Mouse (Mus musculus) heart, embryonic 10.5 days (tissue): Measurements from ENCODE around the gene Tnfsf15. TPM values are rescaled to one million over a fixed set of nuclear protein-coding genes. Genes with fewer than 3 reads are reported as not detected.

ENCODE experiments used
- DNase-seq: peaks from one replicate; pipeline ENCODE4 v3.0.0-alpha.2; 2017; ENCODE audit warnings: low spot score
- H3K27ac ChIP-seq: fragments of 300-500 bp; sonication (generic); 2 replicates; pipeline ENCODE4 v1.5.1; 2016; ENCODE audit warnings: mild to moderate bottlenecking
- H3K27me3 ChIP-seq: fragments of 300-500 bp; sonication (generic); 2 replicates; pipeline ENCODE4 v1.6.1; 2016; ENCODE audit warnings: mild to moderate bottlenecking; ENCODE audit not compliant: poor library complexity, insufficient read depth, severe bottlenecking
- H3K36me3 ChIP-seq: fragments of 300-500 bp; sonication (generic); 2 replicates; pipeline ENCODE4 v1.6.1; 2016; ENCODE audit warnings: mild to moderate bottlenecking, moderate library complexity
- H3K4me1 ChIP-seq: fragments of 300-500 bp; sonication (generic); 2 replicates; pipeline ENCODE4 v1.6.1; 2016; ENCODE audit warnings: mild to moderate bottlenecking
- H3K4me3 ChIP-seq: fragments of 300-500 bp; sonication (generic); 2 replicates; pipeline ENCODE4 v1.5.1; 2016; ENCODE audit warnings: mild to moderate bottlenecking, moderate library complexity
- H3K9me3 ChIP-seq: fragments of 300-500 bp; sonication (generic); 2 replicates; pipeline ENCODE4 v1.6.1; 2016; ENCODE audit warnings: mild to moderate bottlenecking, moderate library complexity
- WGBS: fragments of 180-500 bp; shearing (Covaris S2); methylation state at CpG from one replicate; pipeline ENCODE4 v1.1.7; 2016; 5-methylcytosine and 5-hydroxymethylcytosine counted together
- polyA plus RNA-seq: library from polyadenylated mRNA; unstranded; fragments of >200 nt; fragmentation: Nextera tagmentation; extraction: Ambion mirVana; gene quantifications from 2 replicates; pipeline ENCODE4 v1.2.1, GENCODE M21; 2016

The Tnfsf15 gene
- polyA plus RNA-seq, 1 experiment from 2014 or later: 0.19 TPM

GRCm38 (mm10) chr4:63756072-63756471 lies 11.2 kb upstream of the Tnfsf15 start:
- Histone ChIP-seq H3K4me1 (peaks cover 14% of the 10 kb centered on the region), H3K36me3 (no peaks in the 10 kb centered on the region), H3K9me3 (no peaks in the 10 kb centered on the region), H3K27me3 (no peaks in the 10 kb centered on the region), H3K27ac (no peak overlapping the region), H3K4me3 (no peak overlapping the region)
- WGBS: 48% methylated on average over 2 of the region's 2 CpGs
- DNase-seq: no peak

GRCm38 (mm10) chr4:63754467-63755020 lies 9.6 kb upstream of the Tnfsf15 start:
- H3K27me3 ChIP-seq: peaks cover 10% of the 10 kb centered on the region; the same call in 1 of the 2 replicates
- no peak overlapping the region for H3K27ac ChIP-seq
- 79% methylated on average over 9 of the region's 9 CpGs for WGBS
- no peaks in the 10 kb centered on the region for H3K36me3 ChIP-seq
- no peak overlapping the region for H3K4me3 ChIP-seq
- no peaks in the 10 kb centered on the region for H3K9me3 ChIP-seq
- peak; percentile 65 for DNase-seq
- peaks cover 14% of the 10 kb centered on the region for H3K4me1 ChIP-seq

- DNase-seq: peak; percentile 64
- Histone ChIP-seq H3K9me3 (no peaks in the 10 kb centered on the region), H3K27ac (no peak overlapping the region), H3K36me3 (no peaks in the 10 kb centered on the region), H3K27me3 (peaks cover 11% of the 10 kb centered on the region; the same call in 1 of the 2 replicates), H3K4me3 (no peak overlapping the region), H3K4me1 (peaks cover 14% of the 10 kb centered on the region)
- WGBS: 66% methylated on average over 2 of the region's 2 CpGs
These were observed 8.9 kb upstream of the Tnfsf15 start for GRCm38 (mm10) chr4:63753855-63754254.

- WGBS: 39% methylated on average over 16 of the region's 16 CpGs
- peaks cover 14% of the 10 kb centered on the region; the same call in 1 of the 2 replicates for H3K27me3 ChIP-seq
- H3K27ac ChIP-seq: 0 out of 2 replicates have a peak overlapping the region, but pooled peaks have one; percentile 4
- H3K4me1 ChIP-seq: peaks cover 14% of the 10 kb centered on the region
- no peaks in the 10 kb centered on the region for H3K9me3 ChIP-seq
- H3K4me3 ChIP-seq: no peak overlapping the region
- peak; percentile 85 for DNase-seq
- no peaks in the 10 kb centered on the region for H3K36me3 ChIP-seq
These were observed 8.0 kb upstream of the Tnfsf15 start for GRCm38 (mm10) chr4:63752687-63753523.

GRCm38 (mm10) chr4:63748061-63748730 lies 3.3 kb upstream of the Tnfsf15 start:
- 68% methylated on average over 3 of the region's 3 CpGs for WGBS
- DNase-seq: peak; percentile 22
- no peak overlapping the region for H3K4me3 ChIP-seq
- peaks cover 23% of the 10 kb centered on the region; the same call in 1 of the 2 replicates for H3K27me3 ChIP-seq
- H3K9me3 ChIP-seq: no peaks in the 10 kb centered on the region
- H3K36me3 ChIP-seq: no peaks in the 10 kb centered on the region
- peaks cover 17% of the 10 kb centered on the region for H3K4me1 ChIP-seq
- no peak overlapping the region for H3K27ac ChIP-seq

GRCm38 (mm10) chr4:63745271-63745670 lies 358 bp upstream of the Tnfsf15 start:
- Histone ChIP-seq H3K9me3 (no peaks in the 10 kb centered on the region), H3K27ac (no peak overlapping the region), H3K4me1 (peaks cover 10% of the 10 kb centered on the region), H3K36me3 (no peaks in the 10 kb centered on the region), H3K4me3 (no peak overlapping the region), H3K27me3 (peaks cover 26% of the 10 kb centered on the region; the same call in 1 of the 2 replicates)
- 40% methylated on average over 6 of the region's 6 CpGs for WGBS
- DNase-seq: no peak

GRCm38 (mm10) chr4:63743660-63744059 lies 1.3 kb downstream of the Tnfsf15 start:
- H3K36me3 ChIP-seq: no peaks in the 10 kb centered on the region
- no peak overlapping the region for H3K4me3 ChIP-seq
- no peaks in the 10 kb centered on the region for H3K9me3 ChIP-seq
- peaks cover 10% of the 10 kb centered on the region for H3K4me1 ChIP-seq
- no peak for DNase-seq
- WGBS: 66% methylated on average over 1 of the region's 1 CpGs
- H3K27ac ChIP-seq: no peak overlapping the region
- H3K27me3 ChIP-seq: peaks cover 18% of the 10 kb centered on the region; the same call in 1 of the 2 replicates

GRCm38 (mm10) chr4:63742763-63743371 lies 2.0 kb downstream of the Tnfsf15 start:
- no peaks in the 10 kb centered on the region for H3K9me3 ChIP-seq
- no peak overlapping the region for H3K4me3 ChIP-seq
- H3K27ac ChIP-seq: no peak overlapping the region
- H3K4me1 ChIP-seq: peaks cover 10% of the 10 kb centered on the region
- H3K27me3 ChIP-seq: 0 out of 2 replicates have a peak, but pooled peaks cover 15% of the 10 kb centered on the region
- H3K36me3 ChIP-seq: no peaks in the 10 kb centered on the region
- WGBS: 84% methylated on average over 5 of the region's 5 CpGs
- DNase-seq: no peak

GRCm38 (mm10) chr4:63742101-63742500 lies 2.8 kb downstream of the Tnfsf15 start:
- Histone ChIP-seq H3K27ac (no peak overlapping the region), H3K4me1 (peaks cover 10% of the 10 kb centered on the region), H3K9me3 (no peaks in the 10 kb centered on the region), H3K36me3 (no peaks in the 10 kb centered on the region), H3K4me3 (no peak overlapping the region), H3K27me3 (0 out of 2 replicates have a peak, but pooled peaks cover 15% of the 10 kb centered on the region)
- WGBS: 75% methylated on average over 7 of the region's 7 CpGs
- no peak for DNase-seq

- H3K27me3 ChIP-seq: 0 out of 2 replicates have a peak, but pooled peaks cover 15% of the 10 kb centered on the region
- DNase-seq: no peak
- 81% methylated on average over 4 of the region's 4 CpGs for WGBS
These were observed 4.2 kb downstream of the Tnfsf15 start for GRCm38 (mm10) chr4:63740761-63741160.

GRCm38 (mm10) chr4:63740001-63740400 lies 4.9 kb downstream of the Tnfsf15 start:
- Histone ChIP-seq H3K4me3 (no peak overlapping the region), H3K27me3 (0 out of 2 replicates have a peak, but pooled peaks cover 15% of the 10 kb centered on the region), H3K36me3 (no peaks in the 10 kb centered on the region), H3K9me3 (no peaks in the 10 kb centered on the region), H3K4me1 (peaks cover 5% of the 10 kb centered on the region), H3K27ac (no peak overlapping the region)
- 69% methylated on average over 3 of the region's 3 CpGs for WGBS
- no peak for DNase-seq

More at GRCm38 (mm10) chr4:63740761-63741160, 4.2 kb downstream of the Tnfsf15 start:
- peaks cover 10% of the 10 kb centered on the region for H3K4me1 ChIP-seq
- no peaks in the 10 kb centered on the region for H3K36me3 ChIP-seq
- no peaks in the 10 kb centered on the region for H3K9me3 ChIP-seq
- H3K27ac ChIP-seq: no peak overlapping the region
- no peak overlapping the region for H3K4me3 ChIP-seq

GRCm38 (mm10) chr4:63739524-63739923 lies 5.4 kb downstream of the Tnfsf15 start:
- DNase-seq: no peak
- WGBS: 59% methylated on average over 7 of the region's 7 CpGs
- H3K4me3 ChIP-seq: no peak overlapping the region
- no peaks in the 10 kb centered on the region for H3K36me3 ChIP-seq
- no peaks in the 10 kb centered on the region for H3K9me3 ChIP-seq
- H3K4me1 ChIP-seq: peaks cover under 1% of the 10 kb centered on the region; the same call in 1 of the 2 replicates
- no peak overlapping the region for H3K27ac ChIP-seq
- 0 out of 2 replicates have a peak, but pooled peaks cover 12% of the 10 kb centered on the region for H3K27me3 ChIP-seq
